Mouse (Mus musculus) midbrain, embryonic 16.5 days (tissue): ENCODE data around the gene Dhx16. TPM values are rescaled to one million over a fixed set of nuclear protein-coding genes. Genes with fewer than 3 reads are reported as not detected.
A peak's percentile ranks its signal among the peaks of the same experiment; 100 is the strongest.

Experiments used
- ATAC-seq: fragments of 200-750 bp; cut with Nextera tagmentation; 2 replicates; pipeline ENCODE4 v1.8.0; 2017; ENCODE audit warnings: moderate TSS enrichment
- H3K27ac ChIP-seq: fragments of 300-500 bp; sonication (generic); 2 replicates; pipeline ENCODE4 v1.5.1; 2014; ENCODE audit warnings: mild to moderate bottlenecking, low read length, mixed read lengths
- H3K27me3 ChIP-seq: fragments of 300-500 bp; sonication (generic); 2 replicates; pipeline ENCODE4 v1.6.1; 2014; ENCODE audit warnings: low read depth, low read length, mixed read lengths; ENCODE audit not compliant: control insufficient read depth, insufficient read depth
- H3K36me3 ChIP-seq: fragments of 300-500 bp; sonication (generic); 2 replicates; pipeline ENCODE4 v1.6.1; 2014; ENCODE audit warnings: mild to moderate bottlenecking, low read length, moderate library complexity, mixed read lengths; ENCODE audit not compliant: control insufficient read depth, insufficient read depth
- H3K4me1 ChIP-seq: fragments of 300-500 bp; sonication (generic); 2 replicates; pipeline ENCODE4 v1.6.1; 2014; ENCODE audit warnings: mild to moderate bottlenecking, low read length, mixed read lengths; ENCODE audit not compliant: control insufficient read depth, insufficient read depth
- H3K4me2 ChIP-seq: fragments of 300-500 bp; sonication (generic); 2 replicates; pipeline ENCODE4 v1.6.1; 2014; ENCODE audit warnings: mild to moderate bottlenecking, low read length, mixed read lengths
- H3K4me3 ChIP-seq: fragments of 300-500 bp; sonication (generic); 2 replicates; pipeline ENCODE4 v1.5.1; 2014; ENCODE audit warnings: low read depth, mild to moderate bottlenecking, low read length, moderate library complexity, mixed read lengths
- H3K9ac ChIP-seq: fragments of 300-500 bp; sonication (generic); 2 replicates; pipeline ENCODE4 v1.6.1; 2014; ENCODE audit warnings: low read depth, low read length, mixed read lengths
- H3K9me3 ChIP-seq: fragments of 300-500 bp; sonication (generic); replicated peaks from 2 replicates; pipeline ENCODE4 v1.6.1; 2014; ENCODE audit warnings: mild to moderate bottlenecking, low read length, mixed read lengths; ENCODE audit not compliant: control insufficient read depth, poor library complexity, severe bottlenecking
- WGBS: fragments of 180-500 bp; shearing (Covaris S2); extraction: QIAGEN DNeasy Blood & Tissue Kit; methylation state at CpG from one replicate; pipeline ENCODE4 v1.1.7; 2014; 5-methylcytosine and 5-hydroxymethylcytosine counted together
- polyA plus RNA-seq: library from polyadenylated mRNA; unstranded; fragments of >200 nt; fragmentation: Nextera tagmentation; extraction: Ambion mirVana; gene quantifications from 2 replicates; pipeline ENCODE4 v1.2.1, GENCODE M21; 2015

Gene Dhx16
- polyA plus RNA-seq, 1 experiment from 2014 or later, result 30.5 TPM

DNA sequence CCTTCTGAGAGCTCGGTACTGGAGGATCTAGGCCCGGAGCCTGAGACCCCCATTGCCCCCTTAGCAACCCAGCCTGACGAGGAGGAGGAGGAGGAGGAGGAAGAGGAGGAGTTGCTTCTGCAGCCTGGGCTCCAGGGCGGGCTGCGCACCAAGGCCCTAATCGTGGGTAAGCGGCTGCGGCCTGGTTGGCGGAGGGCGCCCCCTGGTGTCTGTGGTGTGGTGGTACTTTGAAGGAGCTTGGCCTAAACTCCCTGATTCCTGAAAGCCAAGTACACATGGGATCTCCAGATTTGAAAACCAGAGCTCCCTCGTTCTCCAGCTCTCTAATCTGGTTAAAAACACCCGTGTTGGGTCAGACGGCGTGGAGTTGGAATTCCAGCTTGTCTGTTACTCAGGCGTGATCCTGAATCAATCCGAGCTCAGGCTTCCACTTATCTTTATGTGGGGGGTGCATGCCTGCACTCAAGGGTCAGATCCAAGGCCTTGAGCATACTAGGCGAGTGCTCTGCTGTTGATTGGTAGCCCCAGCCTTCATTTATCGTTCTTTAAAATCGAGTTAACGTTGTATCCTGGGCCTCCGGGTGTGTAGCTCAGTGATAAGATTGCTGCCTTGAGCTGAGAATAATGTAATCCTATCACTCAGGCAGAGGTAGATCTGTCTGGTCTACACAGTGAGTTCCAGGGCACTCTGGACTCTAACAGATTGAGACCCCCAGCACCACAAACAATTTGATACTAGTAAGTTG lies 5.7 kb upstream of the Dhx16 start:
- Histone ChIP-seq H3K4me2 (no peak overlapping the region), H3K27me3 (no peaks in the 10 kb centered on the region), H3K9me3 (no peaks in the 10 kb centered on the region; the same call in 1 of the 2 replicates), H3K4me3 (no peak overlapping the region), H3K36me3 (peaks cover 4% of the 10 kb centered on the region), H3K4me1 (peaks cover 31% of the 10 kb centered on the region), H3K27ac (no peak overlapping the region), H3K9ac (no peak overlapping the region)
- no peak for ATAC-seq
- WGBS, result 33% methylated on average over 21 of the region's 21 CpGs

- Histone ChIP-seq H3K27me3 (no peaks in the 10 kb centered on the region), H3K9me3 (no peaks in the 10 kb centered on the region; the same call in 1 of the 2 replicates), H3K4me1 (peaks cover 24% of the 10 kb centered on the region), H3K27ac (no peak overlapping the region), H3K4me2 (no peak overlapping the region), H3K9ac (no peak overlapping the region), H3K4me3 (no peak overlapping the region), H3K36me3 (peaks cover 4% of the 10 kb centered on the region)
- WGBS, result 95% methylated on average over 6 of the region's 6 CpGs
- ATAC-seq, result no peak
Measured at GRCm38 (mm10) chr17:35874721-35875120, 4.9 kb upstream of the Dhx16 start.

DNA sequence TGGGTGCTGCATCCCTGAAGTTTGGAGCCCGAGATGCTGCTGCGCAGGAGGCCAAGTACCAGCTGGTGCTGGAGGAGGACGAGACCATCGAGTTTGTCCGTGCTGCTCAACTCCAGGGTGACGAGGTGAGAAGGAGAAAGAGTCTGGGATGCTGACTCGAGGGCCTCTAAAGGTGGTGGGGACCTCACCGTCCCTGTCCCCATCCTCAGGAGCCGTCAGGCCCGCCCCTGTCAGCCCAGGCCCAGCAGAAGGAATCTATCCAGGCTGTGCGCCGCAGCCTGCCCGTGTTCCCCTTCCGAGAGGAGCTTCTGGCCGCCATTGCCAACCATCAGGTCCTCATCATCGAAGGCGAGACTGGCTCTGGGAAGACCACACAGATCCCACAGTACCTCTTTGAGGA lies 3.3 kb downstream of the Dhx16 start:
- Histone ChIP-seq H3K4me3 (no peak overlapping the region), H3K4me1 (peaks cover 9% of the 10 kb centered on the region), H3K36me3 (peaks cover 39% of the 10 kb centered on the region), H3K9ac (no peak overlapping the region), H3K27ac (no peak overlapping the region), H3K4me2 (no peak overlapping the region), H3K9me3 (no peaks in the 10 kb centered on the region), H3K27me3 (no peaks in the 10 kb centered on the region)
- no peak for ATAC-seq
- 95% methylated on average over 17 of the region's 17 CpGs for WGBS

GRCm38 (mm10) chr17:35883777-35884176 lies 4.2 kb downstream of the Dhx16 start:
- Histone ChIP-seq H3K36me3 (peaks cover 46% of the 10 kb centered on the region), H3K9me3 (no peaks in the 10 kb centered on the region), H3K9ac (no peak overlapping the region), H3K27me3 (no peaks in the 10 kb centered on the region), H3K4me3 (no peak overlapping the region), H3K4me2 (no peak overlapping the region), H3K27ac (no peak overlapping the region), H3K4me1 (peaks cover 9% of the 10 kb centered on the region)
- no peak for ATAC-seq
- 97% methylated on average over 14 of the region's 14 CpGs for WGBS

- ATAC-seq, result no peak
- Histone ChIP-seq H3K4me2 (no peak overlapping the region), H3K27me3 (no peaks in the 10 kb centered on the region), H3K36me3 (peaks cover 68% of the 10 kb centered on the region), H3K9ac (no peak overlapping the region), H3K9me3 (no peaks in the 10 kb centered on the region), H3K27ac (no peak overlapping the region), H3K4me3 (no peak overlapping the region), H3K4me1 (no peaks in the 10 kb centered on the region)
- 88% methylated on average over 13 of the region's 17 CpGs for WGBS
Measured at GRCm38 (mm10) chr17:35887725-35888124, 8.1 kb downstream of the Dhx16 start.

GRCm38 (mm10) chr17:35896781-35897643 lies 17.4 kb downstream of the Dhx16 start, which contains the start of gene 2310061I04Rik:
Gene 2310061I04Rik, minus strand, starts transcription at chr17:35897431.
- Histone ChIP-seq H3K36me3 (peaks cover 33% of the 10 kb centered on the region; the same call in 1 of the 2 replicates), H3K9me3 (no peaks in the 10 kb centered on the region), H3K4me1 (peaks cover 16% of the 10 kb centered on the region), H3K4me2 (peak within 1 kb of the TSS; percentile 87), H3K4me3 (peak within 1 kb of the TSS; percentile 62), H3K27ac (peak within 1 kb of the TSS; percentile 98), H3K27me3 (no peaks in the 10 kb centered on the region), H3K9ac (peak within 1 kb of the TSS; percentile 81)
- ATAC-seq, result peak; percentile 95
- WGBS, result under 1% methylated on average over 60 of the region's 86 CpGs

DNA sequence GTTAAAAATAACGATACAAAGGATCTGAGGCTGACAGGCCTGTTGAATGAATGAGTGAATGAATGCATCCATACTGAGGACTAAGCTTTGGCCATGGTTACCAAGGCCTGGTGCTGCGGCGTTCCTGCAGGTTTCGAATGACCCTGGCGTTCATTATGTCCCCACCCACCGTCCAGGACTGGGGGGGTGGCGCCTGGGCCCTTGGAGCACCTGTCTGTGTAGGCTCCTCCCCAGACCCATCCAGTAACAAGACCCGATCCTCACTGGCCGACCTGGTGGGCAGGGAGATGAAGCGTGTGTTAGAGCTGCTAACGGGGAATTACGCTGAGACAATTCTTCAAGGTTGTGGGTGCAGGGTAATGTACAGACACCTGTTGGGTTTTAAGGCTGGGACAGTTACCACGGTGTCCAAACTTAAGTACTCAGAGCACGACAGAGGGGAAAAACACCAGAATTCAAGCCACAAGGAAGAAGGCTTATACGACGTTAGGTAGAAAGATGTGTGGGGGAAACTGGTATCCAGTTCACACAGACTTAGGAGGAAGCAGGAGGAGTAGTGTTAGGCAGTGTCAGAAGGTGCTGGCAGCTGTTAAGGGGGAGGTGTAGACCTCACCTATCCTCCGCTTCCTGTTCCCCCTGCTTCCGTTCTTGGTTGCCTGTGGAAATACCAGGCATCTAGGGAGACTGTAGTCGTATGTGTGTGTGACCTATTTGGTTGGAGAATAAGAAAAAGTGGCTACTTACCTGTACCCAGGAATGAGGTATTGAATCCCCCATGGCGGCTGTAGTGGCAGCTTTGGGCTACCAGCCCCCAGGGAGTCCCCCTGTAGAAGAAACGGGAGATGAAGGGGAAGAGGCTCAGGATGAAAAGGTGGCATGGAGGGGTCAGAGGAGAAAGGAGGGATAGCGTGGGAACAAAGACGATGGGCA lies 18.3 kb downstream of the Dhx16 start:
- Histone ChIP-seq H3K27ac (peak overlapping the region; percentile 98), H3K4me1 (peaks cover 16% of the 10 kb centered on the region), H3K9me3 (no peaks in the 10 kb centered on the region), H3K4me3 (peak overlapping the region; percentile 62), H3K4me2 (peak overlapping the region; percentile 87), H3K36me3 (peaks cover 25% of the 10 kb centered on the region; the same call in 1 of the 2 replicates), H3K9ac (peak overlapping the region; percentile 81), H3K27me3 (no peaks in the 10 kb centered on the region)
- WGBS, result 45% methylated on average over 23 of the region's 23 CpGs
- ATAC-seq, result peak; percentile 52

- Histone ChIP-seq H3K27me3 (no peaks in the 10 kb centered on the region), H3K4me2 (no peak overlapping the region), H3K9me3 (no peaks in the 10 kb centered on the region), H3K4me1 (peaks cover 15% of the 10 kb centered on the region), H3K9ac (no peak overlapping the region), H3K4me3 (no peak overlapping the region), H3K36me3 (peaks cover 39% of the 10 kb centered on the region), H3K27ac (no peak overlapping the region)
- ATAC-seq, result no peak
- whole genome bisulfite sequencing, result 89% methylated on average over 3 of the region's 3 CpGs
Measured at GRCm38 (mm10) chr17:35900636-35901035, 21.0 kb downstream of the Dhx16 start.
